Mouse (Mus musculus) cerebellum, postnatal 36 days (tissue): ENCODE data around the gene Ankrd31.
"Not testable (repeated sequence)": the region's sequence is repeated elsewhere in the genome, so short reads cannot be mapped to it uniquely, and the experiment has no call there.

ENCODE experiments used
- DNase-seq, 2 experiments: peaks; one replicate each; pipeline ENCODE4 v3.0.0; 2021 to 2022; ENCODE audit warnings: mixed read lengths in 2 of 2

The Ankrd31 gene

GRCm38 (mm10) chr13:96748109-96748845 is at the start of gene Ankrd31:
TSS of gene Ankrd31 (plus strand) at chr13:96748272.
- no peak for DNase-seq

DNA sequence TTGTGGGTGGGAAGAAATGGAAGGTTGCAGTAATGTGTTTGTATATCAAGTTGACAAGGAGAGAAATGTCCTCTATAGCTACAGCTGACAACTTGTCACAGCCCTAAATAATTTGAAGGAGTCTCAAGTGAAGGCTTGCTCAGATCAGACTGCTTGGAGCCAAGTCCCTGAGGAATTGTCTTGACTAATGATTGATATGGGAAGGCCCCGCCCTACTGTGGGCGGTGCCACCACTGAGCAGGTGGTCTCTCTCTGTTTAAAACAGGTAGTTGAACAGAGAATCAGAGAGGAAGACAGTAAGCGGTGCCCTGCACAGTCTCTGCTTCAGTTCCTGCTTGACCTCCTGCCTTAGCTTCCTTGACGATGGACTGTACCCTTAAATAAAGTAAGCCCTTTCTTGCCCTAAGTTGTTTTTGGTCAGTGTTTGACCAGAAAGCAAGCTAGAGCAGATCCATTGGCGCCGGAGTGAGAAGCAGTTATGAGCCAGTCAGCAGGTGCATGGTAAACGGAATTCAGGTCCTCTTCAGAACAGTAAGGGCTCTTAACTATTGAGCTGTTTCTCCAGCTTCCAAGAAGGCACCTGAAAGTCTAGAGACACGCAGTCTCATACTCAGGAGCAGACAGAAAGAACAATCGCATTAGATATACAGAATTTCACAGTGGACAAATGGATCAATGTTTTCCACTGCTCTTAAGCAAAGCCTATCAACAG is 45.3 kb upstream of the Ankrd31 start:
- no peak for DNase-seq

DNA sequence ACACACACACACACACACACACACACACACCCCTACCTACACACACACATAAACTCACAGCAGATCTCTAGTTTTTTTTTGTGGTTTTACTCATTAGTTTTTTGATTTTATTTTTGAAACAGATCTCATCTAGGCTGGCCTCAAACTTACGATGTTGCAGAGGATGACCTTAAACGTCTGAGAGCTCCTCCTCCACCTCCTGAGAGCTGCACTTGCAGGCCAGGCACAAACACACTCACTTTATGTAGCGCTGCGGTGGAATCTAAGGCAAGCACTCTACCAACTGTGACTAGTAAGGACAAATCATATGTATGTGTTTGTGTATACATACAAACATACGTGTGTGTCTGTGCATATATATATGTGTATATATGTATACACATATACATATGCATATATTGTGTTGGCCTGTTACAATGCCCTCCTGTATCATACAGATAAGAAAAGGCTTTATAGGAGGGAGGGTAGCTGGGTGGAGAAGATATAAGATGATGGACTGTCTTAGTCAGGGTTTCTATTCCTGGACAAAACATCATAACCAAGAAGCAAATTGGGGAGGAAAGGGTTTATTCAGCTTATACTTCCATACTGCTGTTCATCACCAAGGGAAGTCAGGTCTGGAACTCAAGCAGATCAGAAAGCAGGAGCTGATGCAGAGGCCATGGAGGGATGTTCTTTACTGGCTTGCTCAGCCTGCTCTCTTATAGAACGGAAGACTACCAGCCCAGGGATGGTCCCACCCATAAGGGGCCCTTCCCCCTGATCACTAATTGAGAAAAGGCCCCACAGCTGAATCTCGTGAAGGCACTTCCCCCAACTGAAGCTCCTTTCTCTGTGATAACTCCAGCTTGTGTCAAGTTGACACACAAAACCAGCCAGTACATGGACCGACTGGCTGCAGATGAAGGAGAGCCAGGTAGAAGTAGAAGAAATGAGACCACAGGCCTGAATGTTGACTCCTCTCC is 38.5 kb upstream of the Ankrd31 start:
- DNase-seq, result no peak

- DNase-seq, result no peak
Observed at GRCm38 (mm10) chr13:96716311-96716710, 31.8 kb upstream of the Ankrd31 start.

DNA sequence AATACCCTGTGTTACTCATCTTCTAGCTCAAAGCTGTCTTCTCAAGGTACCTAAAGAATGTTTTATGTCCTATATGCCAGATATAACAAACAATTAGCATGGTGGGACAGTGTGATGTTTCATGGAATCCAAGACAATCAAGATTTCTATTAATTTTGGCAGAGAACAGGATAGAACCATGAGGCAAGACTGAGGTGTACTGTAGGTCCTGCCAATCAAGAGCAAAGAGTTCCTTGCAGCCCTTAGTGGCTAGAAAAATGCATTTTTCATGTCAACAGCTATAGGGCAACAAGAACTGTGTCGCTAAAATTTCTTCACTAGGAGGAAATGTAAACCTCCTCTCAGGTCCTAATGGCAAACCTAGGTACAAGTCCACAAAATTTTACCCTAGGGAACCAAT is 30.3 kb upstream of the Ankrd31 start:
- no peak for DNase-seq

DNA sequence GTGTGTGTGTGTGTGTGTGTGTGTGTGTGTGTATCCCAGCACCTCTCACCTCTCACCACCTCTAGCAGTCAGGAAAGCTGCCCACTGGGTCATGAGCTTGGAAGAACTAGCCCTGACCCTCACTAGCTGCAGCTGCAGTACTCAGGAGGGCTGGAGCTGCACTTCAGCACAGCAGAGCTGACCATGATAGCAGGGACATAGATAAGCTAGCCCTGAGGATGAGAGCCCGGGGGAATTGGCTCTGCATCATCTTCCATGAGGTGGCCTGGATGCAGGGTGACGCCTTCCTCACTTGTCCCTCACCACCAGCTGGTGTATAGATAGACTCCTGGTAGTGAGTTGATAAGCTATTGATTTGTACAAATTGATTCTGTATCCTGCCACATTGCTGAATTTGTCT is 28.1 kb upstream of the Ankrd31 start:
- DNase-seq, result no peak

- DNase-seq, result no peak
Observed at GRCm38 (mm10) chr13:96728289-96728688, 19.8 kb upstream of the Ankrd31 start.

- no peak for DNase-seq
Observed at GRCm38 (mm10) chr13:96729146-96729545, 18.9 kb upstream of the Ankrd31 start.

DNA sequence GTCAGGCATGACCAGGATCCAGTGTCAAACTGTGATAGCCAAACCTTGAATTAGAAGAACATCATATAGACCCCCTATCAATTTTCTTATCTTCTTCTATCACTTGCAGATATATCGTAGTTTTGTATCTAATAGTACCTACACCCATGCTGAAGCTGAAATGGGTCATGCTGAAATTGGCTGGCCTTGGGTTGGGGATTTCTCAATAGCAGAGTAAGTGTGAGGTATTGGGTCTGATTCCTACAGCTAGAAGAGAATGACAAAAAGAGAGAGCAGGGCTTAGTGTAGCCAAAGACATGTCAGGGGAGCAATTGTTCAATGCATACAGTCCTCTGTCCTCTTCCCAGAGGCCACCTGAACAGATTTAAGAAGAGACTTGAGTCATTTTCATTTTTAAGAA is 18.0 kb upstream of the Ankrd31 start:
- DNase-seq, result no peak

- DNase-seq, result no peak
Observed at GRCm38 (mm10) chr13:96735175-96735574, 12.9 kb upstream of the Ankrd31 start.

- no peak for DNase-seq
Observed at GRCm38 (mm10) chr13:96740159-96740558, 7.9 kb upstream of the Ankrd31 start.

DNA sequence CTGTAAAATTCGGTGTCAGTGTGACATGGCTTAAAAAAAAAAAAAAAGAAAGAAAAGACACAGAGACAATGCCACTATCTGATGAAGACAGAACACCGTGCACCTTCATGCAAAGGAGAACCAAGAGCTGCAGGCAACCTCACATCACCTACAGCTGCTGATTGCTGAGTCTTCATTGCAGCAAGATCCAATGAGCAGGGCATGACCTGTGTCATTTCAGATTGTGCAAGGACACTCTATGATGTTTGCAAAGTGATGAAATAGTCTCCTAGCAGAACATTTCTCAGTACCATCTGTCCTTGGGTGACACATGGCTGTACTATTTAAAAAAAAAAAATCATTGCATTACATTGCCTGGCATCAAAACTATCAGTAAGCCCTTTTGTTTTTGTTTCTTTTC is 5.2 kb upstream of the Ankrd31 start:
- no peak for DNase-seq

DNA sequence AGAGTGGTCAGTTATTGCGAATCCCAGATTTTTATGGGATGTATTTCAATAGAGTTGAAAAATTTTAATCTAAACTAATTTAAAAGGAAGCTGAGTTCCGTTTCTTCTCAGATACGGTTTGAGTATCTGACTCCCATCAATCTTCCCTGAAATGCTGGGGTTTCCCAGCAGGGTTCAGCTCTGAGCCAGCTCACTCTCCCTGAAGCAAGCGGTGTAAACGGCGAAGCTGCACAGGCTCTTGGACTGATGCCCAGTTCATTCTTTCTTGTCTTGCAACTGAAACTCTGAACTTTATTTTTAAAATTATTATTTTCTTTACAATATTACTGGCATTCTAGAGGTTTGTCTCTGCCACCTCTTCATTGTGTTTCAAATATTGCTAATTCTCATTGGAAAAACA is 2.0 kb upstream of the Ankrd31 start:
- DNase-seq, result no peak

- no peak for DNase-seq
Observed at GRCm38 (mm10) chr13:96749859-96750258, 1.8 kb downstream of the Ankrd31 start.

- no peak for DNase-seq
Observed at GRCm38 (mm10) chr13:96760848-96761247, 12.8 kb downstream of the Ankrd31 start.

- DNase-seq, result not testable (repeated sequence)
Observed at GRCm38 (mm10) chr13:96786071-96786470, 38.0 kb downstream of the Ankrd31 start.

DNA sequence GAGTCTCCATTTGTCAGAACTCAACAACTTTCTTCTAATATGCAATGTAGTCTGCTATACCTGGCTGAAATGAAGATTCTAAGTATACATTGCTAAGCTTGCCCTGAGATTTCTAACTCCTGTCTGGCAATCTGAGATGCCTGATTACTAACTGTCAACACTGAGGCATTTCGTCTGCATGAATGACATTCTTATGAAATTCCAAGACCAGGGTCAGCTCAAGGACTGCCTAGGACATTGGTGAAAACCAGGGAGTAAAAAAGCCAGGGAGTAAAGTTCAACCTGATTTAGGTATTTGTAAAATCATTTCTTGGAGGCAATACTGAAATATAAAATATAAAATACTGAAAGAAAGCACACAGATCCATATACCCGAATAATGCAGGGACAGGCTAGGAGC is 45.4 kb downstream of the Ankrd31 start:
- no peak for DNase-seq

GRCm38 (mm10) chr13:96795301-96795700 is 47.2 kb downstream of the Ankrd31 start:
- no peak for DNase-seq

DNA sequence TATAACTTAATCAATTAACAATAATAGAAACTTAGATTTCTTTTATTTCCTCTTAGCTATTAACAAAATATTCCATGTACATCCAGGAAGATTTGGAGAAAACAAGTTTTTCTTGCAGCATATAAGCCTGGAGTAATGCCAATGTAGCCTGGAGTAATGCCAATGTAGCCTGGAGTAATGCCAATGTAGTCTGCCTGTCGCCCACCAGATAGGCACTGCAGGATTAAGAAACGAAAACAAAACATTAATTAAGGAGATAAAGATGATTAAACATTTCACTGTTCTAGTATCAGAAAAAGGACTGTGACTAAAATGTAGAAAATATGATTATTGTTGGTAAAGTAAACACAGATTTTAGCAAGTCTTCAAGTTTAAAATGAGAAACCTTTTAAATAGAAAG is 49.4 kb downstream of the Ankrd31 start:
- DNase-seq, result no peak

DNA sequence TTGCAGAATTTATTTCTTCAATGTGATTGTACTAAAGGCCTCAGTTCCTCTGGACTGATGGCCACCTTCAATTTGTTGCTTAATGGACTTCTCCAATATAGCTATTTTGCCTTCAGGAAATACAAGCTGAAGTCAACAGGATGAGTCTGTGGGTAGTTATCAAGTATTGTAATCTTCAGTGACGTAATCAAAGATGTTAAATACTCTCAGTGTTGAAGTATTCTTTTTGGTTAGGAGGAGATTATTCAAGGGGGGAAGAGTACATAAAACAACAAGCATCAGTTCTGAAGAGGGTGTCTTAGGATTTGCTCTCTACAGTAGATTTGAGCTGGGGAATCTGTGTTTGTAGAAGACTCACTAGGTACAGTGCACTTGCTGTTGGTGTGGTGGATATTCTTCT is 101.7 kb downstream of the Ankrd31 start:
- no peak for DNase-seq

GRCm38 (mm10) chr13:96852133-96852532 is 104.1 kb downstream of the Ankrd31 start:
- no peak for DNase-seq

DNA sequence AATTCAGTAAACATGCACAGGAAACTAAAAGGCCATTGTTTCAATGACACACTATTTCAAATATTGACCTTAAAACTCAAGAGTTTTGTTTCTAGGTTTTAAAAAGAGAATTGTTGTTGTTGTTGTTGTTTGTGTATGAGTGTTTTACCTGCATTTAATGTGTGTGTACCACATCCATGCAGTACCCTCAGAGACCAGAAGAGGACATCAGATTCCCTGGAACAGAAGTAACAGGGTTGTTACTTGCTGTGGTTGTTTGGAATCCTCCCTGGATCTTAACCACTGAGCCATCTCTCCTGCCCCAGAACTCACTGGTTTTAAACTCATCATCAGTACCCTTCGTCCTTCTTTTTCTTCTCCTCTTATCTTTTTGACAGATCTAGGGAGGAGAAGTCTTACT is 105.2 kb downstream of the Ankrd31 start:
- DNase-seq, result no peak

DNA sequence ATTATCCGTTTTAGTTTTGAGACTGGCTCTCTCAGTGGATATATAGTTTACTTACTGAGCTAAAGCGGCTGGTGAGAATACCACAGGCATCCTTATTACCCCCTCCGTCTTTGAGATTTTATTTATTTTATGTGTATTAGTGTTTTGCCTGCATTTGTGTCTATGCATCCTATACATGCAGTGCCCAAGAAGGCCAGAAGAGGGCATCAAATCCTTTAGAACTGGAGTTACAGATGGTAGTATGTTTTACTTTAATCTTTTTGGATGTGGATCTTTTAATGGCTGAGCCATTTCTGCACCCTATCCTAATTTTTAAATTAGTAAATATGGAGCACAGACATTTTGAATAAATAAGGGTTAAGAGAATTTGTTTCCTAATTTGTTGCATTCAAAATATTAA is 107.1 kb downstream of the Ankrd31 start:
- DNase-seq, result peak; percentile 57 to 78
